Mouse (Mus musculus): ENCODE data around the gene Frmpd3.
"Not testable (repeated sequence)": the region's sequence is repeated elsewhere in the genome, so short reads cannot be mapped to it uniquely, and the experiment has no call there.

Gene Frmpd3

DNA sequence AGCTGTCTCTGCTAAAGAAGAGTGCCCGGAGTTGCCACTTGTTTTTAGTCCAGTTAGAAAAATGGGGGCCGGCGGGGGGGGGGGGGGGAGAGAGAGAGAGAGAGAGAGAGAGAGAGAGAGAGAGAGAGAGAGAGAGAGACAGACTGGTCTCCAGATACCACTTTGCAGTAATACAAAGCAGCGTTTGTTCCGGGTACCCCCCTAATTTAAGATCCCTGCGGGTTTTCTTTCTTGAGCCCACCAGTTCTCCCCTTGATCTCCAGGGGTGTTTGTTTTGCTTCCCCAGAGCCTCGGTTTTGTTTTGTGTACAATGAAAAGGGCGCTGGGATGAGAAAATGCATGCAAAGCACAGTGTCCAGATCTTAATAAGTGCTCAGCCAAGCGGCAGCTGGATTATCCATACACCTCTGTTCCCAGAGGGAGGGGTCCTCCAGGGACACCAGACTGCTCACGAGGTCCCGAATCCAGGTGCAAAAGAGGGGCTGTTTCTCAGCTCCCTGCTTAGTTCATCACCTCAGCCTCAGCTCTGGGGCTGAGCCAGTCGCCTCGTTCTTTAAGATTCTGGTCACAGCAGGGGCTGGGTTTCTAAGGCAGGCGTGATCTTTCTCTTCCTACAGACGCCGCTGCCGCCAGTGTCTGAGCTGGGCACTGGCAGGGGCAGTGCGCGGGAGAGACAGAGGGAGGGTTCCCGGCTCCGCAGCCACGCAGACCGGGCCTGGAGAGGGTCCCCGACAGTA, at the start of gene Frmpd3:
Gene Frmpd3, plus strand, starts transcription at position 608 of the 737 bp plus-strand sequence.
- DNase-seq (ENCODE audit: low spot score in 2 of 2) = peak; percentile 8 to 12

DNA sequence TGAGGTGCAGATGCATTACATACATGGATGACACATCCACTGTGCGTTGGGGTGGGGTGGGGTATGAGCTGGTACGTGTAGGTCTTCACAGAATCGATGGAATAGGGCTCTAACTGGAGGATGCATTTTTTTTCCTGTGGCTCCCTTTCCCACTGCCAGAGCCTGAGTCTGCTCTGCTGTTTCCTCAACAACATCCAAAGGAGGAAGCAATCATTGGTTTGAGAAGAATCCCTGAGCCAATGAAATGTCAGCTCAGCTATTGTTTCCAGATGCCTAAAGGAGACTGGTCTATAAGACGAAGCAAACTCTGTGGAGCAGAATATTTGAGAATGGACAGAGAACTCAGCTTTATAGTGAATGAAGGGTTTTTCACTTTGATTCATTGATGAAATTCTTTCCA, 38.3 kb upstream of the Frmpd3 start:
- no peak for DNase-seq (ENCODE audit: low spot score in 2 of 2)

DNA sequence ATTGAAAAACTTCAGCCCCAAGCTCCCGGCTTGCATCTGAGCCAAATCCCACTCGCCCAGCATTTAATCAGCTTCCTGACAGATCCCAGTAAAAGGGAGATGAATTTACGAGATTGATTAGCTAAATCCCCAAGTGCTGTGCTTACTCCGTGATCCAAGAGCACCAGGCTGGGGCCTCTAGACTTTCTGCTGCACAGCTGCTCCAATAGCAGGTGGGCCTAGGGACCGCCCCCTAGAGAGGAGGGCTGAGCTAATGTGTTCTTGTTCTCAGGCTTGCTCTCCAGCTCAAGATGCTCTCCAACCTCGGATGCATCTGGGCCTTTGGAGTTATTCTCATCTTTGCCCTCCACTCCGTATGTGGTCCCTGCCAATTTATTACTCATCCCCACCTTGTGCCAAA, 36.4 kb upstream of the Frmpd3 start:
- peak in 1 of 2 experiments; percentile 1 for DNase-seq (ENCODE audit: low spot score in 2 of 2)

DNA sequence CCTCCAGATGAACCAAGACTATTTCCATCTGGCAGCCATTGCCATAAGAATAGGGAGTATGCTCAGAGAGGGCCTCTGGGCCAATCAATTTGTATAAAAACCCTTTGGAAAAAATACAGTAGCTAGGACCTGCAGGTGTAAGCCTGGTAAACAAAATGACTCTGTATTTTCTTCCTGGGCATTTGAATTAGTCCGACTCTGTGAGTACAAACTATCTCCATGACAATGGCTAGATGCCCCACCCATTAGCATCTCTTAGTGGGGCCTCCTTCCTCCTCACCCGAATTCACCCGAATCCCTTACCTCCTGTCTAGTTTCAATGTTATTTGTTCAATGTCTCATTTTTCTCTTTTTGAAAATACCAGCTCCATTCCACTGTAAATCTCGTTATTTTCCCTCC, 24.1 kb upstream of the Frmpd3 start:
- DNase-seq (ENCODE audit: low spot score in 2 of 2) = no peak

DNA sequence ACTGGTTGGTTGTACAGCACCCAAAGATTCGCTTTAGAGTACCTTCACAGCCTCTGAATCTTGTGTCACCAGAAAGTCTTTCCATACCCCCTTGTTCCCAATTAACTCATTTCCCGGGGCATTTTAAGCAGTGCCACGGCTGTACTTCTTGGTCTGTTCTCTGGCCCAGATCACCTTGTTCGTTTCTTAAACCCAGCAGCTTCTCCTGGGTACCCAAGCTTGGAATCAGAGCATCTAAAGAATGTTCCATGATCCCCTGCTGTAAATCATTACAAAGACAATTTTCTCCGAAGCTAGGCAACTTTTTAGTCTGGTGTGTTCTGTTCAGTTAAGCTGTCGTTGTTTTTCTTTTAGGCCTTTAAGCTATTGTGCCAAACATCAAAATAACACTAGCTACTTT, 22.9 kb upstream of the Frmpd3 start:
- DNase-seq (ENCODE audit: low spot score in 2 of 2) = no peak

DNA sequence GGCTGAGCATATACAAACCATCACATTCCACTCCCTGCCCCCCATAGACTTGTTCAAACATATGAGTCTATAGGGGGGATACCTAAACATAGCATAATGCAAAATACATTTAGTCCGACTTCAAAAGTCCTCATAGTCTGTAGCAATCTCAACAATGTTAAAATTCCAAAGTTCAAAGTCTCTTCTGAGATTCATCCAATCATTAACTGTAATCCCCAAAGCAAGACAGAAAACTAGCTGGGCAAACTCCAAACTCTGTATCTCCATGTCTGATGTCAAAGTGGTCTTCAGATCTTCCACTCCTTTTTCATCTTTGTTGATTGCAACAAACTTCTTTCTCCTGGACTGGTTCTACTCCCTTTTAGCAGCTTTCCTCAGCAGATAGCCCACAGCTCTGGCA, 21.4 kb upstream of the Frmpd3 start:
- not testable (repeated sequence) for DNase-seq (ENCODE audit: low spot score in 2 of 2)

DNA sequence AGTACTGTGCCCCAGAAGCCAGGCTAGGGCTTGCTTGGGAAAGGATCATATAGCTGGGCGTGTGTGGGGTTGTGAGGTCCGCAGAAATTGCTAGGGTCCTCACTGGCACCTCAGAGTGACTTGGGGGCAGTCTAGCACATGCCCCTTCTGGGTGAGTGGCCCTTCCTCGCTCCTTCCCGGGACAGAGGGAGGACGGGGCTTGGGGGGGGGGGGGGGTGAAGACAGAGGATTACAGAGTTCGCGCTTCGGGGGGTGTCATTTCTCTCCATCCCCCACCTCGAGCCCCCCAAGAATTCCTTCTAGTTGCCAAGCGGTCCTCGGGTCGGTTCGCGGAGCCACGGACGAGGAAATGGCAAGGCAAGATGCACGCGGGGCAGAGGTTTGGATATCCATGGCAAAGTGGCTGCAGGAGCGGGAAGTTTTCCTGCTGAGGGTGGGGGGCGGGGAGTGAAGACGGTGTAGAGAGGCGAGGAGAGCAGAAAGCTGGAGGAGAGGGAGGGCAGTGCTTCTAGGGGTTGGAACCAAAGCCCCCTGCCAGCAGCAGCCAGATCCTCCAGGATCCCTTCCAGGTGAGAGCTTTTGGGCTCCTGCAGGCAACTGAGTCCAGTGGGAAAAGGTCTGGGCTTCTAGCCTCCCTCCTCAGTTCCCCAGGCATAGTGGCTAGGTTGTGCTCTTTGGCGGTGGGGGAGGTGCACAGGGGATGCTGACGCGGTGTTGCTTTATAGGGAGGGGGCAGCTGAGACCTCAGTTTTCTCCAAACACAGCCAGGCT, 515 bp downstream of the Frmpd3 start:
- no peak for DNase-seq (ENCODE audit: low spot score in 2 of 2)

DNA sequence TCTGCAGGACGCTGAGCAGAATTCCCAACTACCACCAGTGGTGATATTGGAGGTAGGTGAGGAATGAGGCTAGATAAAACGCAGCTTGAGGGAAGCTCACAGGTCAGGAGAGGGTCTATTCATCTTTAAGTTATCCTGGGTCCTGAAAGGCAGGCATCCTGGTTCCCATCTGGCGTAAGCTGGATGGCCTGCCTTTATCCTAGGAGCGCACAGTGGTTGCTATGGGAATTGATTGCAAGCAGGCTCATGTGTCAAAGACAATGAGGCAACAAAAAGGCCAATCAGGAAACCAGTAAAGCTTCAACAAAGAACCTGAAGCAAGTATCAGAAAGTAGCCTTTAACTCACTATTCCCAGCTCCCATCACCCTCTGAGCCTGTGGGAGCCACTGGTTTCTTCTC, 33.6 kb downstream of the Frmpd3 start:
- no peak for DNase-seq (ENCODE audit: low spot score in 2 of 2)

DNA sequence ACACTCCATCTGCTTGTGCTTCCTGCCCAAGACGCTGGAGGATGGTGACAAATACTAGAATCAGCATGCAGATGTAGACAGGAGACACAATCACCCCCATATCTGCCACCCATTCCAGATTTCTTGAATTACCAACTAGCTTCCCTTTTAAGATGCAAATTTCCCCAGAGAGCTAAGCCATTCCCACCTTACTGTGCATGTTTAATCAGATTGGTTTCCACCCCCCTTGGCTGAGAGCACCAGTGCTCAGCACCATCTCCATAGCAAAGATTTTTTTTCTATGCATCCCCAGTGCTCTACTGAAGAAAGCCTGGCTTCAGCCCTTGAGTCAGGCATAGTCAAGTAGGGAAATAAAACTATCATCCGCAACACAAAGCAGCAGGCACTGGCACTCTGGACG, 57.9 kb downstream of the Frmpd3 start:
- DNase-seq (ENCODE audit: low spot score in 2 of 2) = peak in 1 of 2 experiments; percentile 16

DNA sequence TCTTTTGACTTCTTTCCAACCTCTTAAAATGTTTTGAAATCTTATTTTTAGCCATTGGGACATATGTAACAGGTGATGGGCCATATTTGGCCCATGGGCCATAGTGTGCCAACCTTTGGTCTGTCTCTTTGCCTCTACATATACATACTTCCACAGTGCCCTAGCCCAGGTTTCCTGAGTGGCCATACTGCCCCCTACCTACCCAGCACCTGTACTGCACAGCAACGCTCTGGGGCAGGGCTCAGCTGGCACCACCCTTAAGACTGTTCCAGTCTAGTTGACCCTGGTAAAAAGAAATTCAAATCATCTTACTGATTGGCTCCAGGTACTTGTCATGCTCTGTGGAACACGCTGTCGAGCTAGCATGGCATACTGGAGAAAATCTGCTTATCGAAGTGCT, 60.8 kb downstream of the Frmpd3 start:
- no peak for DNase-seq (ENCODE audit: low spot score in 2 of 2)

DNA sequence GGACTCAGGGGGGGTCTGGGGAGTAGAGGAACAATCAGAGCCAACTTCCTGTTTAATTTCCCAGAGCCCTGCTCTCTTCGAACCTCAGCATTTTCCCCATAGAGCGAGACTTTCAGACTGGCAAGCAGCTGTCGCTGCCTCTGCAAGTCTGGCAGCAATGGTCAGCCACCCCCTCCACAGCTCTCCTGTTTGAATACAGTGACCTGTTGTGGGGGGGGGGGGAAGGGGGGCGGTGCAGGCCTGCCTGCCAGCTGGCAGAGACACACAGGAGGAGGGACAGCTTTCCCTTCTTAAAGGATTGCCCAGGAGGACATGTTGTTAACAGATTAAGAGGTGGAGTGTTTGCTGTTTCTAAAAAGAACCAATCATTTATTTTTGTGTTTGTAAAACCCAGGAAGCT, 64.0 kb downstream of the Frmpd3 start:
- no peak for DNase-seq (ENCODE audit: low spot score in 2 of 2)

DNA sequence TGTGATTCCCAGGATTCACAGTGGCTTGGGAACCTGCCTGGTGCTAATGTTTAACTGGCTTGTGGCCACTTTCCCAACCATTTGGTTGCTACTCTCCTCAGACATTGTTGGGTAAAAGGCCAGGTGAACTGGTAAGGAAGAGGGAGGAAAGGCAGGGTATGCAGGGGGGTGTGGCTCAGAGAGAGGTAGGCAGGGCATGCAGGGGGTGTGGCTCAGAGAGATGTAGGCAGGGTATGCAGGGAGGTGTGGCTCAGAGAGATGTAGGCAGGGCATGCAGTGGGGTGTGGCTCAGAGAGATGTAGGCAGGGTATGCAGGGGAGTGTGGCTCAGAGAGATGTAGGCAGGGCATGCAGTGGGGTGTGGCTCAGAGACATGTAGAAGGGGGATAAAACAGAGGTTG, 64.4 kb downstream of the Frmpd3 start:
- DNase-seq (ENCODE audit: low spot score in 2 of 2) = no peak

DNA sequence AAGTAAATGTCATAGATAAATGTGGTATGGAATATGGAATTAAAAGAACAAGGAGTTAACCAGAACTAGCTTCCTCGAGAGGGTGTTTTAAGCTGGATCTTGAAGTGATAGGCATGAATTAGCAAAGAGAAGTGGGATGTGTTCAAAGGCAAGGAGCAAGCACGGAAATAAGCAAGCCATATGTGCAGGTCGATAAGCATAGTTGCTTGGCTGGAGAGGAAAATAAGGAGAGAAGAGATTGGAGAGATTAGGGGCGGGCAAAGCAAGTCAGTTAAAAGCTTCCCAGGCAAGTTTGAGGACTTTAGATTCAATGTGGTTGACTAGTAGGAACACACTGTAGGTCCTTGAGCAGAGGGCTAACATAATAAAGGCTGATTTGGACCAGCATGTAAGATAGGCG, 65.5 kb downstream of the Frmpd3 start:
- no peak for DNase-seq (ENCODE audit: low spot score in 2 of 2)

DNA sequence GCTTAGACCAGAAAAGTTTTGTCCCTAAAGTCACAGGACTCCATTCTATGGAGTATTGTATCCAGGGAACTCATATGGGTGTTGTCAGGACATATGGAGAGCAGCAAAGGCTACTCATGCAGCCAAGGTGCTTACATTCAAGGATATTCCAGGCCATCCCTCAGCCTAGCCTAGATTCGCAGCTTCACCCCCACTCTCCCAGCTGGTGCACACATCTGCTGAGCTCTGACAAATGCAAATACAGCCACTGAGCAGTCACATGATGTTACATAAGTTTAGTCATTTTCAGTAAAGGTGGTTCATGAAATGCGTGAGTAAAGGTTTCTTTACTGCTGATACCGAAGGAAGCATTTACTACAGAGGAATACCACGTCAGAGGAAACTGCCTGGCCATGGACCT, 76.4 kb downstream of the Frmpd3 start:
- peak; percentile 46 to 66 for DNase-seq (ENCODE audit: low spot score in 2 of 2)

DNA sequence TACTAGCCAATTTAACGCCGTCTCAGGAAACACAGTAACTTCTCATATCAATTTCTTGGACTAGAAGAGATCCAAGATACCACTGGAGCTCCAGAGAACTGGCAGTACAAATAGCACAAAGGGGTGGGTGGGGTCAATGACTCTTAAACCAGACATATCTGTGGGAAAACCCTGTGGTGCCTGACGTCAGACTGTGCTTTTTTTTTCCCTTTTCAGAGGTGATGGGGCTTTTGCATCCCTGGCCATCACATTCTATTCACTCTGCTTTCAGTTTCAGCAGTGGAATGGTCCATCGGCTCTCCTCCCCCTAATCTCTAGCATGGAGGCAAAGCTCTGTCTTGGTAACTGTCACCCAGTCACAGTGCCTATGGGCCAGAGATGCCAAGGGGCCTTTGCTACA, 85.1 kb downstream of the Frmpd3 start:
- DNase-seq (ENCODE audit: low spot score in 2 of 2) = no peak

DNA sequence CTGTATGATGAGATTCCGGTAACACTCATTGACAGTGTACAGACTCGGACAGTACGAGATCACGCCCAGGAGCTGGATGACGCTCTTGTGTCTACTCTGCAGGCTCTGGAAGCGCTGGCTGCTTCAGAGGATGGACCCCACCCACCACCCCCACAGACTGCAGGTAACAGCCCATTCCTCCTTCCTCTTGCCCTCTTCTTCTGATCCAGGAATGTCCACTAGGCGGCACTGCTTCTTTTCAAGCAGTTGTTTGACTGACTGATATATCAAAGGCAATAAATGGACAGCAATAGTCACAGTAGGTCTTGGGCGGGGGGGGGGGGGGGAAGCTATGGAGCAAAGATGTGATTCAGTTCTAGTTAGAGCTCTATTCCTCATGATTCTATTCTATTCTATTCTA, 86.2 kb downstream of the Frmpd3 start:
- no peak for DNase-seq (ENCODE audit: low spot score in 2 of 2)

DNA sequence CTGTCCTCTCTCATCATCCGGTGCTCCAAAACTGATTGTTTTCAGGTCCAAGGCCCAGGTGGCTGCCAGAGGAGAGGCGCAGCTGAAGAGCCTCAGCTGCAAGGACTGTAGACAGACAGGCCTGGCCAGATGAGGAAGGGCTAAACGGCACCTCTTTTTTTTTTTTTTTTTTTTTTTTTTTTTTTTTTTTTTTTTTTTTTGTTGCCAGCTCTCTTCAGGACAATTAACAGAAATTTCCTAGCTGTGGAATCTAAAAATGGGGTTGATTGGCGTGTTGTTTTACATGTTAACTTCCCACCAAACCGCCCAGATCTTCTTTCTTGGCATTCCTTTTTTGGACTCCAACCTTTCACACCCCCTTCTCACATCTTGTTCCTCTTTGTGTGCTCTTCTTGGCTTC, 87.9 kb downstream of the Frmpd3 start:
- DNase-seq (ENCODE audit: low spot score in 2 of 2) = no peak

DNA sequence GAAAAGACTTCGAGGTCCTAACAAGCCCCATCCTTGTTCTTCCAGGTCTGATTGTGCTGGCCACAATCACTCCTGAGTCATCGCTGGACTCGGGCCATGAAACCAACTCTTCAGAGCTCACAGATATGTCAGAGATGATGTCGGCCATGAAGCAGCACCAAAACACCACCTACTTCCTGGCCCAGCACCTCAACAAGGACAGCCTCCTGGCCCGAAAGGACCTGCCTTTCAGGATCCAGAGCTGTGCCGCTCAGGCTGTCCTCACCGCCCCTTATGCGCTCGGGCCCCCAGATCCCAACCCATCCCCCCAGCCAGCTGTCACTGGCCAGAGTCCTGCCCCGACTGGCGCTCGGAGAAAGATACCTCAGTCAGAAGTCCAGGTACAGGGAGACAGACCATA, 88.4 kb downstream of the Frmpd3 start:
- DNase-seq (ENCODE audit: low spot score in 2 of 2) = no peak

DNA sequence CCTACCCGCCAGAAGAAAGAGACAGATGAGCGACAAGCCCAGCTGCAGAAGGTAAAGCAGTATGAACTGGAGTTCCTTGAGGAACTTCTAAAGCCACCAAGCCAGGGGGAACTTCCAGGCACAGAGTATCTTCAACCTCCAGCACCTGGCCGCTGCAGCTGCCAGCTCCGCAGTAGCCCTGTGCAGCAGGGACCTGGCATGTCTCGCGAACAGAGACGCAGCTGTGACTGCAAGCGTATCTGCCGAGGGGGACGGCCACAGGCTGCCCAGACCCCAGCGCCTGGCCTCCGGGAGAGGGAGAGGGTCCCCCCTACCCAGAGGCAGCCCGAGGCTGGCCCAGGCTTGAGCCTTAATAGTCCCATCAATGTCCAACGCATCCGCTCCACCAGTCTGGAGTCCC, 89.9 kb downstream of the Frmpd3 start:
- DNase-seq (ENCODE audit: low spot score in 2 of 2) = no peak

DNA sequence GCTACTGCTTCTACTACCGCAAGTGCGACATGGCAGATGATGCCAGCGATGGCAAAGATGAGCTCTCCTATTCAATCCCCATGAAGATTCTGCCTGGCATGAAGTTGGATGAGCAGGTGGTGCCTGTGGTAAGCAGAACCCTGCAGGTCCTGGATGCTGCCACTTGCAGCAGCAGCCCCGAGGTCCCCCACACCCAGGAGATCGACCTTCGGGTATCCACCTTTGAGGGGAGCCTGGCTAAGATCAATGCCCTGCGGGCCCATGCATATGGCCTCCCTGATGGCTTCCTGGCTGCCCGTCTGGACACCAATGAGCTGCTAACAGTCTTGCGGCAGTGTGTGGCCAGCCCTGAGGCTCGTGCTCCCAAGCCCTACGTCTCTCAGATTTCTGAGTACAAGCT, 90.7 kb downstream of the Frmpd3 start:
- no peak for DNase-seq (ENCODE audit: low spot score in 2 of 2)

DNA sequence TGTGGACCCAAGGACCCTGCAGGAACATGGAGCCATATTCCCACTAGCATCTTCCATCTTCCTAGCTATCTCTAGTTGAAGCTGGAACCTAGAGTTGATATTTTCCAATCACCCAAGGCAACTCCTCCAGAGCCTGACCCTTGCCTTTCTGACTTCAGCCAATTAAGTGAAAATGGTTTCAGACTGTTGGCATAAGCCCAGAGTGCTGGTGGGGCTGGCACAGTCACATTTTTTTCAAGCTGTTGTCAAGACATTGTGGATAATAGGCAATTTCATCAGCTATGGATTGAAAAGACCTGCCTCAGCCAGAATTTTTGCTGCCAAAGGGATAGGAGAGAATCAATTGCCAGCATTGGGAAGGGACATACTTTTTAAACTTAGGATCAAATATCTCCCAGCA, 95.8 kb downstream of the Frmpd3 start:
- no peak for DNase-seq (ENCODE audit: low spot score in 2 of 2)

DNA sequence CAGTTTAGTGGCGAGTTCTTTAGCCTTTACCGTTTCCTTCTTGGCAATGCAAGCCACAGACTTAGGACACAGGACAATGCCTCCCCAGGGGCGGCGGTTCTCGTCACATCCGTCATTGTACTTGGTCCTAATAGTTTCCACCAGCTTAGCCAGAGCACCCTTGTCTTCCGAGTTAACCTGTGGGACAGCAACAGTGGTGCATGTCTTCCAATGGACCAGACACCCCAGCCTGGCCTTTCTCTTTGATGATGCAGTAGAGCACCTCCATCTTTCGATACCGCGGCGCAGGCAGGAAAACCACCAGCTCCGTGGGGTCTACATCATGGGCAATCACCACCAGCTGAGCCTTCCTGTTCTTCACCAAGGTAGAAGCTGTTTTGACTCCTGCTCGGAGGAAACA, 103.5 kb downstream of the Frmpd3 start:
- no peak for DNase-seq (ENCODE audit: low spot score in 2 of 2)

DNA sequence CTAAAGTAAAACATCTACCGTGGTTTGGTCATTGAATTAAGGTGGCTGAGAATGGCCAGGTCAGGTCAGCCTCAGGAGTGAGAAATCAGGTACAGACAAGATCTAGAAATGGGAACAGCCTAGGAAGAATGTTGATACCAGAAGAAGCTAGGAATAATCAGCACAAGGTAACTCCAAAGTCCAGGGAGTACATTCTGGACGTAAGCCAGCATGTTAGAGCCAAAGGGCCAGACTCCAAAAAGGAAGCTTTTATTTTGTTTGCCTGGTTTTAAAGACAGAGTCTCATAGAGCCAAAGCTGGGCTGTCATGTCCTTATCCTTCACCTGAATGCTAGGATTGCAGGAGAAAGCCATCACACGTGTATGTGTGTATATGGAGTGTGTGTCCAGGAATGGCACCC, 108.0 kb downstream of the Frmpd3 start:
- DNase-seq (ENCODE audit: low spot score in 2 of 2) = no peak

Data from frontal cortex, postnatal 36 days (tissue).